Mouse (Mus musculus) bone marrow, adult 2 months (tissue): Measurements from ENCODE around the gene 1700019D03Rik.

Experiments used
- CTCF ChIP-seq: fragments of 200-500 bp; IDR thresholded peaks from 2 replicates; pipeline ENCODE4 v1.5.1; 2011; ENCODE audit warnings: low read length, control low read depth; ENCODE audit not compliant: control insufficient read depth, insufficient read depth
- POLR2A ChIP-seq: fragments of 200-500 bp; IDR thresholded peaks from 2 replicates; pipeline ENCODE4 v1.6.1; 2011; ENCODE audit warnings: low read depth, mild to moderate bottlenecking, control low read depth, low read length, borderline replicate concordance; ENCODE audit not compliant: control insufficient read depth

GRCm38 (mm10) chr1:53037443-53037871, 17.5 kb upstream of the 1700019D03Rik start:
- TF ChIP-seq CTCF (no peak), POLR2A (no peak)
